Mouse (Mus musculus) intestine, postnatal 0 days (tissue): ENCODE measurements at regions not wholly inside any gene's neighbourhood (a gene's known extent, or its start where the extent isn't known, plus 50 kb on each side); places are given as distances from the start of the nearest gene placed in this dataset.

Experiments
- ATAC-seq: fragments of 200-750 bp; cut with Nextera tagmentation; 2 replicates; pipeline ENCODE4 v1.8.0; 2017; ENCODE audit warnings: mild to moderate bottlenecking, moderate TSS enrichment, moderate library complexity
- H3K27ac ChIP-seq: fragments of 300-500 bp; sonication (generic); 2 replicates; pipeline ENCODE4 v1.5.1; 2014; ENCODE audit warnings: mild to moderate bottlenecking, low read depth, low read length, moderate library complexity
- H3K27me3 ChIP-seq: fragments of 300-500 bp; sonication (generic); replicated peaks from 2 replicates; pipeline ENCODE4 v1.6.1; 2014; ENCODE audit warnings: low read length, mixed read lengths; ENCODE audit not compliant: control insufficient read depth, insufficient read depth
- H3K36me3 ChIP-seq: fragments of 300-500 bp; sonication (generic); 2 replicates; pipeline ENCODE4 v1.6.1; 2014; ENCODE audit warnings: mild to moderate bottlenecking, moderate library complexity; ENCODE audit not compliant: control insufficient read depth, insufficient read depth
- H3K4me1 ChIP-seq: fragments of 300-500 bp; sonication (generic); replicated peaks from 2 replicates; pipeline ENCODE4 v1.6.1; 2014; ENCODE audit warnings: antibody characterized with exemption, low read length, mixed read lengths; ENCODE audit not compliant: control insufficient read depth, insufficient read depth
- H3K4me2 ChIP-seq: fragments of 300-500 bp; sonication (generic); replicated peaks from 2 replicates; pipeline ENCODE4 v1.6.1; 2014; ENCODE audit warnings: low read depth, mild to moderate bottlenecking, moderate library complexity
- H3K4me3 ChIP-seq: fragments of 300-500 bp; sonication (generic); 2 replicates; pipeline ENCODE4 v1.5.1; 2014; ENCODE audit warnings: low read depth, low read length
- H3K9ac ChIP-seq: fragments of 300-500 bp; sonication (generic); 2 replicates; pipeline ENCODE4 v1.6.1; 2014; ENCODE audit warnings: mild to moderate bottlenecking, low read depth, low read length
- H3K9me3 ChIP-seq: fragments of 300-500 bp; sonication (generic); 2 replicates; pipeline ENCODE4 v1.6.1; 2016; ENCODE audit warnings: mixed run types; ENCODE audit not compliant: control insufficient read depth
- CTCF ChIP-seq: sonication (generic); IDR thresholded peaks from 2 replicates; pipeline ENCODE4 v1.5.1; 2016; ENCODE audit warnings: low read depth, mild to moderate bottlenecking, control low read depth, antibody characterized with exemption, moderate library complexity
- WGBS: fragments of 180-500 bp; shearing (Covaris S2); extraction: QIAGEN DNeasy Blood & Tissue Kit; methylation state at CpG from one replicate; pipeline ENCODE4 v1.1.7; 2014; 5-methylcytosine and 5-hydroxymethylcytosine counted together

DNA sequence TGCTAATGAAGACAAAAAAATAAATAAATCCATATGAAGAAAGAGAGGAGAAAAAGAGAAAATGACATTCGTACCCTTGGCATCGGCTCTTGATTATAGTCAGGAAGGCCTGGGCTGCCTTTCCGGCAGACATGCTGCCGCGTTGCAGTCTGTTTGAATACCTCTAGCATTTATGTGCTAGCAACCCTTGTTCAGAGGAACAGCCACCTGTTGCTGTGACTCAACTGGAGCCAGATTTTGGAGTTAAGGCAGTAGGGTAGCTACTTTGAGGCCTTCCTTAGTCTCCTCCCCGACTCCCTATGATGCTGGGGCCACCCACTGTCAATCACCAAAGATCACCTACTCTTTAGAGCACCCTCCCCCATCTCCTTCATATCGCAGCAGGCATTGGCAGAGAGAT, 148.5 kb upstream of the Cops8 start:
- Histone ChIP-seq H3K36me3 (no peaks in the 10 kb centered on the region), H3K27me3 (no peaks in the 10 kb centered on the region), H3K9ac (no peak overlapping the region), H3K9me3 (no peaks in the 10 kb centered on the region), H3K4me3 (no peak overlapping the region), H3K4me2 (no peak overlapping the region), H3K4me1 (no peaks in the 10 kb centered on the region), H3K27ac (no peak overlapping the region)
- 60% methylated on average over 7 of the region's 7 CpGs for WGBS
- TF ChIP-seq CTCF: no peak
- no peak for ATAC-seq

DNA sequence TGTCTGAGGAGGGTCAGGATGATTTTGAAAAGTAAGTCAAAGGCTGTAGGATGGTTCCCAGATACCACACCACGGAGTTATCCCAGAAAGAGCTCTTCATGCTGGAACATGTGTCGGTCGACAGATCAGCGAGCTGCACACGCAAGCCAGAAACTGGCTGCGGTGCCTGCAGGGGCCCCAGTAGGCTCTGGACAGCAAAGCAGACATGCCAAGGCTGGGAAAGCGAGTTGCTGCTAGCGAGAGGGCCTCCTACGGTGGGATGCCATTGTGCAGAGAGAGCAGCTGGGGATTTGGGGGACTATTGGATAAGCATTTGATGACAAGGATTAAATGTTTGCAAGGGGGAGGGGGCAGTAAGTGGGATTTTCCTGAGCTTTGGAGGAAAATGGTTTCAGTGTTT, 145.4 kb upstream of the Cops8 start:
- ATAC-seq: no peak

DNA sequence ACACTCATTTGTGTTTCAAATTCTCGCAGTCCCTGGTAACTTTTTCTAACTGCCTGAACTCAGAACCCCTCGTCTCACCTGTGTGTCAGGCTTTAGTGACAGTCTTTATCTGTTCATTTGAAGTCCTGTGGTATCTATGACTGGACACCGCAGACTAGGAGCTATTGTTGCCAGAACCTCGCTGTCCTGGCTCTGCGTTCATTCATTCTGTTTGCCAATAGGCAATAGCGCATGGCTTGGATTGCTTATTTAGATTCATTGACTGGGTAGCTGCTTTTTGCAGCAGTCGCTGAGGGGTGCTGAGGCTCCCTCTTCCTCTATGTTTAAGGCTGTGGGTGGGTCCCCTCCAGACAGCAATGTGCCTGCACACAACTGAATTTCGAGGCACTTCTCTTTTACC, 144.6 kb upstream of the Cops8 start:
- Histone ChIP-seq H3K36me3 (no peaks in the 10 kb centered on the region), H3K9ac (no peak overlapping the region)
- no peak for TF ChIP-seq CTCF

More for the DNA sequence above, 145.4 kb upstream of the Cops8 start:
- Histone ChIP-seq H3K9me3 (no peaks in the 10 kb centered on the region), H3K27me3 (no peaks in the 10 kb centered on the region), H3K4me1 (no peaks in the 10 kb centered on the region), H3K9ac (no peak overlapping the region), H3K27ac (no peak overlapping the region), H3K36me3 (no peaks in the 10 kb centered on the region), H3K4me3 (no peak overlapping the region), H3K4me2 (no peak overlapping the region)
- no peak for TF ChIP-seq CTCF
- WGBS: 38% methylated on average over 9 of the region's 9 CpGs

DNA sequence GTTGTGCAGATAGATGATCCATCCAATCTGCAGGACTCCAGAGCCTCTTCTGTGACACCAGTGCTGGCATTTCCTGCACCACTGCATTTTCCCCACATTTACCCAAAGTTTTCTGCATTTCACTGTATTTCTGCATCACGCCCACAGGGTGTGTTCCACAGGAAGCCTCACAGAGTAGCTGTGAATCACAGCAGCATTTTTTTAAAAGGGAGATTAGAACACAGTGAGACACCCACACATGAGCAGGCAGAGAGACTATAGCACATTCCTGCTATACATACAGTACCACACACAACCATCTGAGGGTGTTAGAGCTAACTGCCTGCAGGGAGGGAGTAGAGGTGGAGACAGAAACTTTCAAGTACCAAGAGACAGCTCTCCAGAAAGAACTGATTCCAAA, 141.1 kb upstream of the Cops8 start:
- no peak overlapping the region for H3K4me3 ChIP-seq
- ATAC-seq: no peak
- no peak for TF ChIP-seq CTCF

More for the DNA sequence above, 144.6 kb upstream of the Cops8 start:
- H3K9me3 ChIP-seq: no peaks in the 10 kb centered on the region
- no peaks in the 10 kb centered on the region for H3K27me3 ChIP-seq
- no peak overlapping the region for H3K27ac ChIP-seq
- H3K4me1 ChIP-seq: no peaks in the 10 kb centered on the region
- 70% methylated on average over 8 of the region's 8 CpGs for WGBS
- H3K4me2 ChIP-seq: no peak overlapping the region
- H3K4me3 ChIP-seq: no peak overlapping the region
- no peak for ATAC-seq

DNA sequence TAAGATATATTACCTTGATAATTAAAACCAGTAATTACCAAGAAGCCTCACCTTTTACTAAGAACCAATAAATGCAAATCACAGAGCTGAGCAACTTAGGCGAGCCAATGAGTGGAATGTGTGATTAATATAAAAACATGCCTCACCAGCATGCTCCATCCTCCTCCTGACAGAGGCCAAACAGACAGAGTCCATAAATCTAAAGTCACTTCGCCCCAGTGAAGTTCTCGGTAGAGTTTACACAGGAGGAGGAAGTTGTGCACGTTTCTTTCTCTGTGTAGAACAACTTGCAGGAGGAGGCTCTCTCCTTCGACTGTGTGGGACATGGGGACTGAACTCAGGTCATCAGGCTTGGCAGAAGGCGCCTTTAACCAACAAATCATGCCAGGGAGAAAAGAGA, 139.5 kb upstream of the Cops8 start:
- WGBS: 29% methylated on average over 6 of the region's 6 CpGs
- Histone ChIP-seq H3K36me3 (no peaks in the 10 kb centered on the region), H3K4me2 (no peak overlapping the region), H3K27ac (no peak overlapping the region), H3K9ac (no peak overlapping the region), H3K4me1 (no peaks in the 10 kb centered on the region), H3K27me3 (no peaks in the 10 kb centered on the region), H3K9me3 (no peaks in the 10 kb centered on the region), H3K4me3 (no peak overlapping the region)
- ATAC-seq: no peak
- no peak for TF ChIP-seq CTCF

More for the DNA sequence above, 141.1 kb upstream of the Cops8 start:
- Histone ChIP-seq H3K36me3 (no peaks in the 10 kb centered on the region), H3K27me3 (no peaks in the 10 kb centered on the region), H3K27ac (no peak overlapping the region), H3K9me3 (no peaks in the 10 kb centered on the region), H3K9ac (no peak overlapping the region), H3K4me1 (no peaks in the 10 kb centered on the region), H3K4me2 (no peak overlapping the region)
- 85% methylated on average over 1 of the region's 1 CpGs for WGBS

DNA sequence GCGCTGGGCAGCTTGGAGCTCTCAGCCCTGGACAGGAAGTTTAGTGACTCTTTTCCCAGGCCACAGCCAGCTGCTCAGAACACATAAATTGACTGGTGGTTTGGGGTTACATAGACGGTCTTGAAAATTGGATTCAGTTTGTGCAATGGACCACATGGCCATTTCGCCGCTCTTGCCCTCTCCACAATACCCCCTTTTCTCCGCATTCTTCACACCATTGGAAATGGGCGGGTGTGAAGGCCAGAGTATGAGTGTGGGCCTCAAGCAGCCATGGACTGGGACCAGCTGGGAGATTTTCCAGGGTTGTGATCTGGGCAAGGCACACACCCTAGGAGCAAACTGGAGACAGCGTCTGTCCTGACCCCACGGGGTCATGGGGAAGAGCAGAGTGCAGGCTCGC, 135.1 kb upstream of the Cops8 start:
- Histone ChIP-seq H3K27ac (no peak overlapping the region), H3K4me2 (no peak overlapping the region), H3K27me3 (no peaks in the 10 kb centered on the region), H3K9me3 (no peaks in the 10 kb centered on the region), H3K4me3 (no peak overlapping the region), H3K36me3 (no peaks in the 10 kb centered on the region), H3K9ac (no peak overlapping the region), H3K4me1 (no peaks in the 10 kb centered on the region)
- 80% methylated on average over 9 of the region's 9 CpGs for WGBS
- no peak for ATAC-seq
- no peak for TF ChIP-seq CTCF

DNA sequence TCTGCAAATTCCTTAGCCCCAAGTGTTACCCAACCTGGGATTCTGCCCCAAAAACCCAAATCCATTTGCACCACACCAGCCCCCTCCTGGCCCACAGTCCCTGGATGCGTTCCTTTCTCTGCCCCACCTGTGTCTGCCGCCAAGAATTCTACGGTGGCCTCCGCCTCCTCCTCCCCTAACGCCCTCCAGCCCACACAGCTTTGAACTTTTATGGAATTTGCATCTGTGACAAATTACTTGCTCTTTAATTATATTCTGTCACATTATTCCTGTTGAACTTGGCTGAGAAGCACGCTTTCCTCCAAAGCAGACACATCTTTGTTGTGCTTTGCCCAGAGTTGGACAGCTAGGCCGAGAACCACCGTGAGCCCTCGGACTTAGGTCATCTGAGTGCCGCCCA, 131.8 kb upstream of the Cops8 start:
- WGBS: 70% methylated on average over 10 of the region's 10 CpGs

More for the DNA sequence above, 131.8 kb upstream of the Cops8 start:
- no peak overlapping the region for H3K4me2 ChIP-seq
- H3K36me3 ChIP-seq: no peaks in the 10 kb centered on the region
- H3K4me3 ChIP-seq: no peak overlapping the region
- no peaks in the 10 kb centered on the region for H3K4me1 ChIP-seq
- ATAC-seq: no peak
- no peaks in the 10 kb centered on the region for H3K9me3 ChIP-seq
- H3K27ac ChIP-seq: no peak overlapping the region
- no peak overlapping the region for H3K9ac ChIP-seq
- no peaks in the 10 kb centered on the region for H3K27me3 ChIP-seq
- TF ChIP-seq CTCF: no peak
